Mouse (Mus musculus) gastrocnemius, postnatal 10 days (tissue): ENCODE results near the gene Tiam1. TPM values are rescaled to one million over a fixed set of nuclear protein-coding genes. Genes with fewer than 3 reads are reported as not detected.

Experiments used
- DNase-seq: peaks from one replicate; pipeline ENCODE4 v3.0.0; 2021; ENCODE audit warnings: mixed read lengths
- total RNA-seq, 2 experiments: library from RNA; stranded (reverse); gene quantifications; 2 replicates each; pipeline ENCODE4 v1.2.3; 2021

Tiam1 gene
- total RNA-seq, 2 experiments from 2014 or later: 9.7 to 11.0 TPM

GRCm38 (mm10) chr16:89876079-89876478 lies 267.5 kb downstream of the Tiam1 start:
- no peak for DNase-seq

- no peak for DNase-seq
Measured at GRCm38 (mm10) chr16:89874012-89874704, 269.4 kb downstream of the Tiam1 start.

GRCm38 (mm10) chr16:89872011-89872942 lies 271.3 kb downstream of the Tiam1 start:
- no peak for DNase-seq

DNA sequence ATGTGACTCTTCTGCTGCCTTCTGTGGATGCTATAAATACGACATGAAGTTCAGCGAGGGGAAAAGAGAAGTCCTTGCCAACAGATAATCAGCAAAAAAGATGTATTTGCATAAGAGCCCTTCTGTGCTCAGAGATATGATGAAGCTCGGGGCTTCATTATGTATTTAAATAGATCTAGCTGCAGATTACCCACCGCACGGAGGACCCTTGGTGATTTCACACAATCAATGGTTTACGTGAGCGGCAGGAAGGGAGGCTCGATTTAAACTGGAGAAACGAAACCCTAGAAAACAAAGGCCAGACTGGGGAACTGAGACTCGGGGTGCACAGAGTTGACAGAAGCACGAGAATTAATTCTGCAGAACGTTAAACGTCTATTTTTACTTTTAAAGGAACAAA lies 272.2 kb downstream of the Tiam1 start:
- DNase-seq: no peak

GRCm38 (mm10) chr16:89870059-89870458 lies 273.5 kb downstream of the Tiam1 start:
- DNase-seq: no peak

DNA sequence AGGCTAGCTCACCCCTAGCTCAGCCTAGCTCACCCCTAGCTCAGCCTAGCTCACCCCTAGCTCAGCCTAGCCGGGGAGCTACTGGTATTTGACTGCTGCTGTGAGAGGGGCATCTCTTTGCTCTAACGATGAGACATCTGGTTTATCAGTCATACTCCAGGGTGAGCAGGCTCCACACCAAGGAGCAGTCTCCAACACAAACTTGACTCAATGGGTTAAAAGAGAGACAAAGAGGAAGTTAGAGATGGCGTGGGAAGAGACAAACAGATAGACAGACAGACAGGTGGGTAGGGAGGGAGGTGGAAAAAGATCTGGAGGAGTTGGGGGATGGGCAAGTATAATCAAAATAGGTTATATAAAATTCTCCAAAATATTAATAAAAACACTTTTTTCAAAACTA lies 275.1 kb downstream of the Tiam1 start:
- no peak for DNase-seq

DNA sequence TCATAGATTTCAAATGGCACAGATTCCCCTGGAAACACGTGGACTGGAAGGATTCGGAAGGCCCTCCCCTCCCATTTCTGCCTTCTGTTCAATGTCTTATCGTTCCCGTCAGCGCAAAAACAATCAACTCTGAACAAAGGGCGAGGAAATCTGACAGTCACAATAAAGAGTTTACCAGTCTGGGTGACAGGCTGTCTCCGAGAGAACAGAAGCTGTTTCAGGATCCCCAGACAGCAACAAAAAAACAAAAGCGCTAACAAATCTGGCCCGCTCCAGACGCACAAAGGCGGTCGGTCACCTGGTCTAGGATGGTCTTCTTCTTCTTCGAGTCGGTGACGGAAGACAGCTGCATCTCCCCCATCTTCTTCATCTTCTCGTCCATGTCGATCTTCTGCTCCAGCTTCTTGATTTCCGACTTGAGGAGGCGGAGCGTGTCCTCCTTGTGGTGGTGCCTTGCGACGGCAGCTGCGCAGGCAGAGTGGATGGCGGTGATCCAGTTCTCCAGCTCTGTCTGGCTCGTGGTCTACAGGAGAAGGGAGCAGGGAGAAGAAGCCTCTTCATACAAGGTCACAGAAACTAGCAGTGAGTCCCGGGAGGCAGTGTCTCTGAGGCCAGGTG lies 276.2 kb downstream of the Tiam1 start:
- no peak for DNase-seq

GRCm38 (mm10) chr16:89865136-89865535 lies 278.4 kb downstream of the Tiam1 start:
- DNase-seq: no peak

- DNase-seq: no peak
Measured at GRCm38 (mm10) chr16:89864710-89865109, 278.9 kb downstream of the Tiam1 start.

DNA sequence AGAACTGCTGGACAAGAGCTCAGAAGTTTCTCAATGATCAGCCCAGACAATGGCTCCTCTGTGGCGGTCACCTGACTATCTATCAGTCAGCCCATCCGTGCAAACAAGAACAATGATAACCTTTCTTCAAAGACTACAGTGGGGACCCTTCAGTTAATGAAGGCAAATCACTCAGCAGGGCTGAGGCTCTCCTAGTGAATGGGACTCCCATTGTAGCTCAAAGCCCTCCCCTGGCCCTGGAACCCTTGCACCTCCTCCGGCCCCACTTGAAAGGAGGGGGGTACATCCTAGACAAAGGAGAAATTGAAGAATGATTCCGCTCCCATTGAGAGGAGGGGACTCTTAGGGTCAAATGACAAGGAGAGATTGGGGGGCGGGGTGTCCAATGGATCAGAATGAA lies 280.3 kb downstream of the Tiam1 start:
- DNase-seq: no peak

DNA sequence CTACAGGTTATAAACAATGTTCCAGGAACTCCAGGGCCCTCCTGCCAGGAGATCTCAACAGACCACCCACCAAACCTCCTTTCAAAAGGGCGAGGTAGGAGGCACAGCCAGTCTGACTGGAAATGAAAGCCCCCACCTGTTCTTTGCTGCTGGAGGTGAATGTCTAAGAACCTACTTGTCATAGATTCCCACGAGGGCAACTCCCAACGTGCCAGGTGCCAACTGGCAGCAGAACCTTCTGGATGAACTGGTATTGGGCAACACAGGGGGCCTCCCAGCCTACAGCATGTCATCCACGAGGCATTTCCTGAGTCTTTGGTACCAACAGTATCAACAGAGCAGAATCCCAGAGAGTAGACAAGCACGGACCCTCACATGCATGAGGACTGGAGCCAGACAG lies 282.0 kb downstream of the Tiam1 start:
- DNase-seq: no peak

- DNase-seq: no peak
Measured at GRCm38 (mm10) chr16:89860708-89861107, 282.9 kb downstream of the Tiam1 start.

DNA sequence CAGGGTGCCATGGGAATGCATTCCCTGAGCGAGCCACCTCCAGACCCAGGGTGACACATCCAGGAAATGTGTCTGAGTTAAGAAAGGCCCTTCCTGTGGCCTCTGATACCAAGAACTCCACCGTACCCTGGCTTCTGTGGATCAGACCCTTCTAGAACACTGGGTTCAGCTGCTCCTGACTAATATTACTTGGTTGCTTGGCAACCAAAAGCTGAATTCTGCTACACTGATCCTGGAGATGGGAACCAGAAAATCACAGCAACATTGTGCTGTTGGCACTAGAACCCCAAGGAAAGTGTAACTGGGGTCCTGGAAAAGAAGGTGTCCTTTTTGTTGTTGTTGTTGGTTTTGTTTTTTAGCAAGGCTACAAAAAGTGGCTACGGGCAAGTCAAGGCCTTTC lies 285.9 kb downstream of the Tiam1 start:
- DNase-seq: no peak

DNA sequence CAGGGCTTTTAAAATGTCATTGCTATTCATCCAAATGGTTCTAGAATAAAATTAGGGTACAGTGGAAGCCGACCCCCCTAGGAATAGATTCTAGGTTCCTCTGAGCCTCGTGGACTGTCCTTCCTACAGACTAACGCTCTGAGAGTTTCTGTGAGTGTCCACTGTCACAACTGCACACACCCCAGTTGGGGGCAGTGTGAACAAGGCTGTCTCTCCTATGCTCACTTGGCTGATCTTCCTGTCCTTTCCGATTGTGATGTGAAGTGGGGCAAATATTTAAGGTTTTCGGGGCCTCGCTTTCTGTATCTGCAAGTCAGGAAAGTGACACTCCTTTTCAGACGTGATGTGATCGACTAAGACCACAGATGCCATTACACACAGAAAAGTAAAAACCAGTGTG lies 288.8 kb downstream of the Tiam1 start:
- no peak for DNase-seq

DNA sequence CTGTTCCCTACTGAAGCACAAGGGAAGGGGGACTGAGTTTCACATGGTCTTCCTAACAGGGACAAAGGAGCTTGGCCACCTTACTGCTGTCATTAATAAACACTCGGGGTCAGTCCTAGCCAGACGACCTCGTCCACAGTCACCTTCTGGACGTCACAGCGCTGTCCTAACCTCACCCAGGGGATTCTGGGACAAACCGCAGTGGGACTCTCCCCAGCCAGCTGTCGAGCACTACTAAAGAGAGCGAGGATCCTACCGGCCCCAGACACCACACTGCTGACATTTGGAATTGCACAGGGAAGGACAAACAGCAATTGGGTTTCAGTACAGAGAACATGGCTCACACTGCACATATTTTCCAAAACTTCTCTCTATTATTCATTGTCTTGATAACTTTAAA lies 292.2 kb downstream of the Tiam1 start:
- DNase-seq: no peak

- DNase-seq: no peak
Measured at GRCm38 (mm10) chr16:89848651-89849597, 294.6 kb downstream of the Tiam1 start.

DNA sequence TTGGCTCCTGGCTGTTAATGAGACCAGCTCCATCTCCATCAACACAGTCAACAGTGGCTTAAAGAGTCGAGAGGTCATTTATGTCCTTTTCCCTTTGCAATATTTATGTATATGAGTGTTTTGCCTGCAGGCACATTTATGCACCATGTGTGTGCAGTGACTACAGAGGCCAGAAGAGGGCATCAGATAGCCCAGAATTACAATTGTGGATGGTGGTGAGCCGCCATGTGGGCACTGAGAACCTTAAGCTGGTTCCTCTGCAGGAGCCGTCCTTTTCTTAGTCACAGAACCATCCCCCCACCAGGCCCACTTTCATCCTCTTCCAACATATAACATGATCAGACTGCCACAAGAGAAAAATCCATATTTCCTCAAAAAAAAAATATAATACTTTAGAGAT lies 295.4 kb downstream of the Tiam1 start:
- DNase-seq: no peak

DNA sequence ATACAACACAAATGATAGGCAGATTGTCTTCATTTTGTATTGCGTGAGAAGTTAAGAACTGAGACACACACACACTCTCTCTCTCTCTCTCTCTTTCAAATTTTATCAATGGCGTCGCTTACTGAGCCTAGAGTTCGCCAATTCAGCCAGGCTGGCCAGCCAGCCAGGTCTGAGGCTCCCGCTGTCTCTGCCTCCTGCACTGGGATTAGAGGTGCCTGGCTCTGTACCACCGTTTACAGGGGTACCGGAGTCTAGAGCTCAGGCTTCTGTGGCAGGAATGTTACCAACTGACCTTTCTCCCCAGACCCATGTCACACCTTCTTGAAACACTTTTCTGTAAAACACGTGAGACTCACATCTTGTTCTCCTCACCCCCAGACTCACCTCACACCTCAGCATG lies 298.1 kb downstream of the Tiam1 start:
- DNase-seq: no peak

DNA sequence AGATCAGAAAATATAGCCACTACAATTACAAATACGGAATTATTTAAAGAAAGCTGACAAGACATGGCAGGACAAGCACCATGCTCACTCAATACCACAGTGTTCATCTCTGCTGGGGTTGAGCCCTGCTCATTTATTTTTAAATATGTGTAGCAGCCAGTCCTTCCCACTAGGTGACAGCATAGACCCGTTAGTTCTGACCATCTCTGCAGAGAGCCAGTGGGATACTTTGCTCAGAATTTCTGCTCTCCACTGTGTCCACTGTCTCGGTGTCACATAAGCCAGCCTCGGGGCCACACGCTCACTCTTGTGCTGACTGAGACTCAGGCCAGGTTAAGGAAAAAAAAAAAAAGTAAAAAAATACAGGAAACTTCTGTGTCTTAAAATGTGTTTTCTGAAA lies 299.0 kb downstream of the Tiam1 start:
- DNase-seq: peak; percentile 32

GRCm38 (mm10) chr16:89841894-89842293 lies 301.7 kb downstream of the Tiam1 start:
- no peak for DNase-seq

DNA sequence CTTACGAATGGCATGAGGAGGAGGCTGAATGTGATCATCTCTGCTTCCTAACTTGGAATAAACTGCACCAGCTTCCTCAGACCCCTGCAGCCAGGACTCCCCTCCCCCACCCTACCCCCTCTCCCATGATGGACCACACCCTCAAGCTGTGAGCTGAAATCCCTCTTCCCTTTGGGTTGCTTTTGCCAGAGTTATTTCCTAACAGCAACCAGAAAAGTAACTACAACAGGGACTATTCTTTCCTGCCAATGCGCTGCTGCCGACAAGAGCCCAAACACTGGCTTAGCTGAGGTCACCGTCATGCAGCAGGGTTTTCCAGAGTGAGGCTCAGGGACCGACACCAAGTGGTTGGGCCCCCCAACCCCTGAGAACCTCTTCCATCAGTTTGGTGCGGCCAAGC lies 303.2 kb downstream of the Tiam1 start:
- DNase-seq: no peak

DNA sequence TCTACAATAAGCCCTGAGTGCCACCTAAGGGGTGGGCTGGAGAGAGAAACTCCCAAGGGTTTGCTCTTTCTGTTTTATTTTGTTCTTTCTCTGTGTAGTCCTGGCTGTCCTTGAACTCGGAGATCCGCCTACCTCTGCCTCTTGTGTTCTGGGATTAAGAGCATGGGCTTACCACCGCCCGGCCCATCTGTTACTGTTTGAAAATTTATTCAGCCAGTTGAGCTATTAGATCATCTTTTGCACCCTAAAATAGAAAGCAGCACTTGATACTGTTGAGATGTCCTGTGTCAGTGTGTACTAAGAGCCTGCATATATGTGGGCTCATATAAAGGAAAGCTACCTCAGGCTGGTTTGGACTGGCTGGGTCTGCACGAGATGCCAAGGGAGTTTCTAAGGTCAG lies 303.7 kb downstream of the Tiam1 start:
- no peak for DNase-seq
